Mouse (Mus musculus) gastrocnemius, postnatal 14 days (tissue): ENCODE results near the gene Gys1. TPM values are rescaled to one million over a fixed set of nuclear protein-coding genes. Genes with fewer than 3 reads are reported as not detected.
A peak's percentile ranks its signal among the peaks of the same experiment; 100 is the strongest.
"Not testable (repeated sequence)": the region's sequence is repeated elsewhere in the genome, so short reads cannot be mapped to it uniquely, and the experiment has no call there.

Source experiments
- DNase-seq: peaks from one replicate; pipeline ENCODE4 v3.0.0; 2021; ENCODE audit warnings: mixed read lengths
- intact Hi-C: fragments of 180-260 bp; cut with DNase I; formaldehyde crosslinking; loops from one replicate; pipeline ENCODE4 v1.15.1; 2025; ENCODE audit warnings: low total_unique reads
- total RNA-seq, 2 experiments: library from RNA; stranded (reverse); gene quantifications; 2 replicates each; pipeline ENCODE4 v1.2.3; 2021

Gys1 gene
- total RNA-seq, 2 experiments from 2014 or later: 167 to 213 TPM

- intact Hi-C loops: no loop called here
- no peak for DNase-seq
These were observed 32.5 kb downstream of the Gys1 start for GRCm38 (mm10) chr7:45467090-45467670.

- intact Hi-C loops: no loop called here
- DNase-seq: peak; percentile 66
These were observed 36.2 kb downstream of the Gys1 start for GRCm38 (mm10) chr7:45470869-45471268.

- intact Hi-C loops: loop anchor here (5.0 kb wide), 1 partner anchor 87 kb away; no protein-coding TSS in a partner anchor
- DNase-seq: no peak
These were observed 40.8 kb downstream of the Gys1 start for GRCm38 (mm10) chr7:45475291-45475969.

GRCm38 (mm10) chr7:45476453-45476852 lies 41.8 kb downstream of the Gys1 start:
- no peak for DNase-seq
- intact Hi-C loops: loop anchor here (5.0 kb wide), 1 partner anchor 86 kb away; no protein-coding TSS in a partner anchor

- intact Hi-C loops: loop anchor here (5.0 kb wide), 1 partner anchor 85 kb away; no protein-coding TSS in a partner anchor
- DNase-seq: peak; percentile 51
These were observed 42.4 kb downstream of the Gys1 start for GRCm38 (mm10) chr7:45477003-45477402.

GRCm38 (mm10) chr7:45478774-45479173 lies 44.1 kb downstream of the Gys1 start:
- no peak for DNase-seq
- intact Hi-C loops: loop anchor here (5.0 kb wide), 1 partner anchor 84 kb away; no protein-coding TSS in a partner anchor

- DNase-seq: not testable (repeated sequence)
These were observed 45.7 kb downstream of the Gys1 start for GRCm38 (mm10) chr7:45480310-45480709.

GRCm38 (mm10) chr7:45481374-45481927 lies 46.8 kb downstream of the Gys1 start, which contains the start of gene Tulp2:
Gene Tulp2 (plus strand): TSS chr7:45481877.
- peak; percentile 49 for DNase-seq
- intact Hi-C loops: no loop called here

More at GRCm38 (mm10) chr7:45480310-45480709, 45.7 kb downstream of the Gys1 start:
- intact Hi-C loops: not testable (repeated sequence)

GRCm38 (mm10) chr7:45482166-45482565 lies 47.5 kb downstream of the Gys1 start:
- no peak for DNase-seq
- intact Hi-C loops: no loop called here

- DNase-seq, intact Hi-C loops: not testable (repeated sequence)
These were observed 50.3 kb downstream of the Gys1 start for GRCm38 (mm10) chr7:45484985-45485384.

GRCm38 (mm10) chr7:45486158-45486557 lies 51.5 kb downstream of the Gys1 start:
- no peak for DNase-seq
- intact Hi-C loops: no loop called here

- intact Hi-C loops: no loop called here
- DNase-seq: no peak
These were observed 52.2 kb downstream of the Gys1 start, which contains the start of gene Gm45808 for GRCm38 (mm10) chr7:45486761-45487415. Gene Gm45808 (minus strand): TSS chr7:45486811.

GRCm38 (mm10) chr7:45487861-45488292 lies 53.2 kb downstream of the Gys1 start:
- no peak for DNase-seq

GRCm38 (mm10) chr7:45488293-45489204 lies 53.9 kb downstream of the Gys1 start, which contains the start of gene Dhdh:
Gene Dhdh (minus strand): TSS chr7:45488805.
- intact Hi-C loops: no loop called here
- peak; percentile 81 for DNase-seq

More at GRCm38 (mm10) chr7:45487861-45488292, 53.2 kb downstream of the Gys1 start:
- intact Hi-C loops: no loop called here

- intact Hi-C loops: no loop called here
- no peak for DNase-seq
These were observed 54.9 kb downstream of the Gys1 start for GRCm38 (mm10) chr7:45489578-45489977.

- intact Hi-C loops: no loop called here
- no peak for DNase-seq
These were observed 56.2 kb downstream of the Gys1 start for GRCm38 (mm10) chr7:45490822-45491221.

GRCm38 (mm10) chr7:45491264-45491663 lies 56.6 kb downstream of the Gys1 start:
- DNase-seq: no peak
- intact Hi-C loops: no loop called here

- intact Hi-C loops: no loop called here
- no peak for DNase-seq
These were observed 57.7 kb downstream of the Gys1 start for GRCm38 (mm10) chr7:45492225-45492844.
